Mouse (Mus musculus) liver, embryonic 13.5 days (tissue): Measurements from ENCODE around the gene Hadh. TPM values are rescaled to one million over a fixed set of nuclear protein-coding genes. Genes with fewer than 3 reads are reported as not detected.
A peak's percentile ranks its signal among the peaks of the same experiment; 100 is the strongest.

Experiments used
- ATAC-seq: fragments of 200-750 bp; cut with Nextera tagmentation; 2 replicates; pipeline ENCODE4 v1.8.0; 2017; ENCODE audit warnings: low read depth, mild to moderate bottlenecking, moderate number of reproducible peaks, moderate library complexity
- DNase-seq: peaks from one replicate; pipeline ENCODE4 v3.0.0; 2022
- H3K27ac ChIP-seq: fragments of 300-500 bp; sonication (generic); 2 replicates; pipeline ENCODE4 v1.5.1; 2015; ENCODE audit warnings: moderate library complexity, mild to moderate bottlenecking, inconsistent platforms
- H3K27me3 ChIP-seq: fragments of 300-500 bp; sonication (generic); 2 replicates; pipeline ENCODE4 v1.6.1; 2015; ENCODE audit warnings: mild to moderate bottlenecking, inconsistent platforms
- H3K36me3 ChIP-seq: fragments of 300-500 bp; sonication (generic); 2 replicates; pipeline ENCODE4 v1.6.1; 2015; ENCODE audit warnings: mild to moderate bottlenecking, inconsistent platforms
- H3K4me1 ChIP-seq: fragments of 300-500 bp; sonication (generic); replicated peaks from 2 replicates; pipeline ENCODE4 v1.6.1; 2015; ENCODE audit warnings: inconsistent platforms
- H3K4me2 ChIP-seq: fragments of 300-500 bp; sonication (generic); 2 replicates; pipeline ENCODE4 v1.6.1; 2015; ENCODE audit warnings: inconsistent platforms, mild to moderate bottlenecking, moderate library complexity
- H3K4me3 ChIP-seq: fragments of 300-500 bp; sonication (generic); replicated peaks from 2 replicates; pipeline ENCODE4 v1.5.1; 2015; ENCODE audit warnings: mild to moderate bottlenecking, inconsistent platforms
- H3K9ac ChIP-seq: fragments of 300-500 bp; sonication (generic); 2 replicates; pipeline ENCODE4 v1.6.1; 2015; ENCODE audit warnings: mild to moderate bottlenecking, inconsistent platforms
- H3K9me3 ChIP-seq: fragments of 300-500 bp; sonication (generic); replicated peaks from 2 replicates; pipeline ENCODE4 v1.6.1; 2016; ENCODE audit warnings: inconsistent platforms
- WGBS: fragments of 180-500 bp; shearing (Covaris S2); methylation state at CpG from one replicate; pipeline ENCODE4 v1.1.7; 2015; ENCODE audit not compliant: insufficient replicate concordance; 5-methylcytosine and 5-hydroxymethylcytosine counted together
- polyA plus RNA-seq: library from polyadenylated mRNA; unstranded; fragments of >200 nt; fragmentation: Nextera tagmentation; extraction: Ambion mirVana; gene quantifications from 2 replicates; pipeline ENCODE4 v1.2.1, GENCODE M21; 2015

Gene Hadh
- polyA plus RNA-seq = 79.6 and 100 TPM in 2 replicates

- peak within 1 kb of the TSS; percentile 66 for H3K27ac ChIP-seq
- under 1% methylated on average over 54 of the region's 54 CpGs for WGBS
- peak; percentile 63 for DNase-seq
Measured at GRCm38 (mm10) chr3:131271559-131272373, at the start of gene Hadh. Gene Hadh (minus strand): TSS chr3:131272101.

GRCm38 (mm10) chr3:131320184-131320583, 48.3 kb upstream of the Hadh start:
- no peak overlapping the region for H3K9ac ChIP-seq
- no peaks in the 10 kb centered on the region for H3K27me3 ChIP-seq
- ATAC-seq (no peak), DNase-seq (peak; percentile 11)
- no peak overlapping the region for H3K27ac ChIP-seq
- H3K4me2 ChIP-seq = no peak overlapping the region
- no peak overlapping the region for H3K4me3 ChIP-seq
- no peaks in the 10 kb centered on the region for H3K4me1 ChIP-seq
- WGBS = 13% methylated on average over 3 of the region's 3 CpGs
- no peaks in the 10 kb centered on the region for H3K9me3 ChIP-seq
- H3K36me3 ChIP-seq = no peaks in the 10 kb centered on the region

More at GRCm38 (mm10) chr3:131271559-131272373, at the start of gene Hadh:
- H3K4me2 ChIP-seq = peak within 1 kb of the TSS; percentile 82
- H3K9me3 ChIP-seq = no peaks in the 10 kb centered on the region
- peaks cover 5% of the 10 kb centered on the region for H3K36me3 ChIP-seq
- peak within 1 kb of the TSS; percentile 69 for H3K4me3 ChIP-seq
- ATAC-seq = peak; percentile 87
- no peaks in the 10 kb centered on the region for H3K27me3 ChIP-seq
- H3K9ac ChIP-seq = peak within 1 kb of the TSS; percentile 71
- peaks cover 25% of the 10 kb centered on the region for H3K4me1 ChIP-seq

GRCm38 (mm10) chr3:131318211-131318610, 46.3 kb upstream of the Hadh start:
- Histone ChIP-seq H3K27me3 (no peaks in the 10 kb centered on the region), H3K27ac (no peak overlapping the region), H3K9me3 (no peaks in the 10 kb centered on the region), H3K36me3 (no peaks in the 10 kb centered on the region), H3K4me3 (no peak overlapping the region), H3K4me2 (no peak overlapping the region), H3K4me1 (no peaks in the 10 kb centered on the region), H3K9ac (no peak overlapping the region)
- WGBS = 38% methylated on average over 2 of the region's 2 CpGs
- ATAC-seq = no peak
- no peak for DNase-seq

- no peak overlapping the region for H3K27ac ChIP-seq
- no peak for ATAC-seq
- no peak overlapping the region for H3K4me2 ChIP-seq
- H3K4me1 ChIP-seq = no peaks in the 10 kb centered on the region
- H3K4me3 ChIP-seq = no peak overlapping the region
- WGBS = 80% methylated on average over 1 of the region's 1 CpGs
- H3K27me3 ChIP-seq = no peaks in the 10 kb centered on the region
- no peak for DNase-seq
- no peaks in the 10 kb centered on the region for H3K36me3 ChIP-seq
- H3K9me3 ChIP-seq = no peaks in the 10 kb centered on the region
- H3K9ac ChIP-seq = no peak overlapping the region
Measured at GRCm38 (mm10) chr3:131317126-131317525, 45.2 kb upstream of the Hadh start.

- DNase-seq = no peak
- Histone ChIP-seq H3K27me3 (no peaks in the 10 kb centered on the region), H3K9me3 (no peaks in the 10 kb centered on the region), H3K4me1 (no peaks in the 10 kb centered on the region), H3K4me2 (no peak overlapping the region), H3K36me3 (no peaks in the 10 kb centered on the region), H3K4me3 (no peak overlapping the region), H3K27ac (no peak overlapping the region), H3K9ac (no peak overlapping the region)
- ATAC-seq = no peak
- 55% methylated on average over 4 of the region's 4 CpGs for WGBS
Measured at GRCm38 (mm10) chr3:131315957-131316510, 44.1 kb upstream of the Hadh start.

- Histone ChIP-seq H3K4me1 (no peaks in the 10 kb centered on the region), H3K27ac (no peak overlapping the region), H3K9me3 (peaks cover 5% of the 10 kb centered on the region; the same call in 1 of the 2 replicates), H3K27me3 (no peaks in the 10 kb centered on the region), H3K9ac (no peak overlapping the region), H3K36me3 (no peaks in the 10 kb centered on the region), H3K4me3 (no peak overlapping the region), H3K4me2 (0 out of 2 replicates have a peak overlapping the region, but pooled peaks have one; percentile 7)
- ATAC-seq (0 out of 2 replicates have a peak, but pooled peaks have one; percentile 18), DNase-seq (no peak)
- 63% methylated on average over 9 of the region's 9 CpGs for WGBS
Measured at GRCm38 (mm10) chr3:131312340-131312739, 40.4 kb upstream of the Hadh start.

- no peak for DNase-seq
- Histone ChIP-seq H3K27ac (no peak overlapping the region), H3K4me2 (no peak overlapping the region), H3K9me3 (peaks cover 5% of the 10 kb centered on the region; the same call in 1 of the 2 replicates), H3K4me1 (no peaks in the 10 kb centered on the region), H3K4me3 (no peak overlapping the region), H3K27me3 (no peaks in the 10 kb centered on the region), H3K9ac (no peak overlapping the region), H3K36me3 (no peaks in the 10 kb centered on the region)
- WGBS = 61% methylated on average over 4 of the region's 4 CpGs
- ATAC-seq = no peak
Measured at GRCm38 (mm10) chr3:131310572-131310971, 38.7 kb upstream of the Hadh start.

- H3K4me2 ChIP-seq = no peak overlapping the region
- no peaks in the 10 kb centered on the region for H3K36me3 ChIP-seq
- H3K27me3 ChIP-seq = no peaks in the 10 kb centered on the region
- no peak overlapping the region for H3K27ac ChIP-seq
- DNase-seq (no peak), ATAC-seq (no peak)
- no peak overlapping the region for H3K9ac ChIP-seq
- peaks cover 5% of the 10 kb centered on the region; the same call in 1 of the 2 replicates for H3K9me3 ChIP-seq
- H3K4me3 ChIP-seq = no peak overlapping the region
- WGBS = 62% methylated on average over 3 of the region's 3 CpGs
- peaks cover 7% of the 10 kb centered on the region for H3K4me1 ChIP-seq
Measured at GRCm38 (mm10) chr3:131307811-131308210, 35.9 kb upstream of the Hadh start.

GRCm38 (mm10) chr3:131306255-131306654, 34.4 kb upstream of the Hadh start:
- 73% methylated on average over 7 of the region's 7 CpGs for WGBS
- H3K4me2 ChIP-seq = no peak overlapping the region
- no peak overlapping the region for H3K4me3 ChIP-seq
- no peak for DNase-seq
- peaks cover 13% of the 10 kb centered on the region for H3K4me1 ChIP-seq
- no peaks in the 10 kb centered on the region for H3K27me3 ChIP-seq
- ATAC-seq = no peak
- H3K36me3 ChIP-seq = no peaks in the 10 kb centered on the region
- H3K9ac ChIP-seq = no peak overlapping the region
- H3K9me3 ChIP-seq = peaks cover 5% of the 10 kb centered on the region; the same call in 1 of the 2 replicates
- H3K27ac ChIP-seq = no peak overlapping the region

GRCm38 (mm10) chr3:131303320-131303714, 31.4 kb upstream of the Hadh start:
- Histone ChIP-seq H3K4me2 (peak overlapping the region; percentile 92), H3K9ac (peak overlapping the region; percentile 51; the same call in 1 of the 2 replicates), H3K36me3 (no peaks in the 10 kb centered on the region), H3K27me3 (no peaks in the 10 kb centered on the region), H3K4me1 (peaks cover 13% of the 10 kb centered on the region), H3K27ac (no peak overlapping the region), H3K9me3 (no peaks in the 10 kb centered on the region), H3K4me3 (peak overlapping the region; percentile 65)
- 15% methylated on average over 5 of the region's 5 CpGs for WGBS
- peak; percentile 24; the same call in 1 of the 2 replicates for ATAC-seq
- no peak for DNase-seq

GRCm38 (mm10) chr3:131302452-131303319, 30.8 kb upstream of the Hadh start, which contains the start of gene Cyp2u1:
Gene Cyp2u1 (minus strand): TSS chr3:131303227.
- H3K36me3 ChIP-seq = no peaks in the 10 kb centered on the region
- ATAC-seq = peak; percentile 97
- H3K4me2 ChIP-seq = peak within 1 kb of the TSS; percentile 92
- no peaks in the 10 kb centered on the region for H3K27me3 ChIP-seq
- no peaks in the 10 kb centered on the region for H3K9me3 ChIP-seq
- peak within 1 kb of the TSS; percentile 65 for H3K4me3 ChIP-seq
- no peak within 1 kb of the TSS for H3K27ac ChIP-seq
- 1% methylated on average over 71 of the region's 71 CpGs for WGBS
- peak within 1 kb of the TSS; percentile 51 for H3K9ac ChIP-seq
- peaks cover 13% of the 10 kb centered on the region for H3K4me1 ChIP-seq
- peak; percentile 75 for DNase-seq
